Mouse (Mus musculus) ES-E14 (cell line): Measurements from ENCODE around the gene Lrrc52. TPM values are rescaled to one million over a fixed set of nuclear protein-coding genes. Genes with fewer than 3 reads are reported as not detected.

Source experiments
- DNase-seq: peaks from one replicate; pipeline ENCODE4 v3.0.0-alpha.2; 2013; ENCODE audit warnings: low read depth, low spot score
- H3K27ac ChIP-seq: 2 replicates; pipeline ENCODE4 v1.5.1; 2012; ENCODE audit warnings: low read depth, mild to moderate bottlenecking, low read length, moderate library complexity, mixed read lengths; ENCODE audit not compliant: poor library complexity, insufficient read depth, severe bottlenecking
- H3K36me3 ChIP-seq: 2 replicates; pipeline ENCODE4 v1.6.1; 2012; ENCODE audit warnings: mild to moderate bottlenecking, low read length, moderate library complexity, mixed read lengths; ENCODE audit not compliant: control insufficient read depth, poor library complexity, insufficient read depth, severe bottlenecking
- H3K4me1 ChIP-seq, 2 experiments: fragments of 150-350 bp in 1 of 2; sonication (generic) in 1 of 2; 2 replicates each; pipeline ENCODE4 v1.6.1; 2012; ENCODE audit warnings: low read length in 2 of 2, mild to moderate bottlenecking in 1 of 2, mixed read lengths in 1 of 2; ENCODE audit not compliant: control insufficient read depth in 2 of 2, insufficient read depth in 2 of 2, poor library complexity in 1 of 2
- H3K4me3 ChIP-seq, 2 experiments: fragments of 150-350 bp in 1 of 2; sonication (generic) in 1 of 2; 2 replicates each; pipeline ENCODE4 v1.5.1; 2012; ENCODE audit warnings: low read length in 2 of 2, low read depth in 1 of 2, mild to moderate bottlenecking in 1 of 2, mixed read lengths in 1 of 2; ENCODE audit not compliant: insufficient read depth in 1 of 2, poor library complexity in 1 of 2, severe bottlenecking in 1 of 2
- H3K9ac ChIP-seq: 2 replicates; pipeline ENCODE4 v1.6.1; 2012; ENCODE audit warnings: low read depth, mild to moderate bottlenecking, low read length, mixed read lengths; ENCODE audit not compliant: poor library complexity, insufficient read depth, severe bottlenecking
- H3K9me3 ChIP-seq: fragments of 150-350 bp; sonication (generic); 2 replicates; pipeline ENCODE4 v1.6.1; 2012; ENCODE audit warnings: low read depth, mild to moderate bottlenecking, low read length; ENCODE audit not compliant: control insufficient read depth, insufficient read depth
- CHD2 ChIP-seq: IDR thresholded peaks from 2 replicates; pipeline ENCODE4 v1.6.1; 2014; ENCODE audit warnings: mild to moderate bottlenecking, low read depth, low read length, inconsistent platforms
- HCFC1 ChIP-seq: IDR thresholded peaks from 2 replicates; pipeline ENCODE4 v1.6.1; 2012; ENCODE audit warnings: low read length, inconsistent platforms, borderline replicate concordance; ENCODE audit not compliant: insufficient read depth
- MAFK ChIP-seq: IDR thresholded peaks from 2 replicates; pipeline ENCODE4 v1.6.1; 2014; ENCODE audit warnings: mild to moderate bottlenecking, low read depth, low read length, inconsistent platforms; ENCODE audit not compliant: insufficient read depth
- ZC3H11A ChIP-seq: IDR thresholded peaks from 2 replicates; pipeline ENCODE4 v1.6.1; 2012; ENCODE audit warnings: low read depth, mild to moderate bottlenecking, inconsistent platforms, low read length, borderline replicate concordance
- ZNF384 ChIP-seq: IDR thresholded peaks from 2 replicates; pipeline ENCODE4 v1.6.1; 2012; ENCODE audit warnings: low read depth, low read length, inconsistent platforms
- in situ Hi-C, 2 experiments: fragments of 600-800 bp; cut with MboI; formaldehyde crosslinking; loops; one replicate each; pipeline ENCODE4 v1.15.1; 2025; ENCODE audit warnings: low sequenced_read_pairs in 2 of 2, inconsistent platforms in 1 of 2; ENCODE audit not compliant: unreplicated experiment in 2 of 2
- total RNA-seq: library from RNA; depleted of rRNA; stranded (reverse); fragments of 300-350 nt; gene quantifications from 2 replicates; pipeline ENCODE4 v1.2.3, GENCODE M21; 2012

Lrrc52 gene
- total RNA-seq, 1 experiment, result not detected

GRCm38 (mm10) chr1:167486959-167487680 lies 20.5 kb upstream of the Lrrc52 start:
- DNase-seq, result no peak
- Histone ChIP-seq H3K36me3 (no peaks in the 10 kb centered on the region), H3K27ac (no peak overlapping the region), H3K9ac (no peak overlapping the region), H3K4me1 (no peaks in the 10 kb centered on the region), H3K9me3 (no peaks in the 10 kb centered on the region), H3K4me3 (no peak overlapping the region)
- no peak for TF ChIP-seq ZNF384
- no peak for TF ChIP-seq HCFC1
- TF ChIP-seq CHD2, result no peak
- TF ChIP-seq MAFK, result no peak
- no peak for TF ChIP-seq ZC3H11A
- in situ Hi-C loops, result no loop called here

DNA sequence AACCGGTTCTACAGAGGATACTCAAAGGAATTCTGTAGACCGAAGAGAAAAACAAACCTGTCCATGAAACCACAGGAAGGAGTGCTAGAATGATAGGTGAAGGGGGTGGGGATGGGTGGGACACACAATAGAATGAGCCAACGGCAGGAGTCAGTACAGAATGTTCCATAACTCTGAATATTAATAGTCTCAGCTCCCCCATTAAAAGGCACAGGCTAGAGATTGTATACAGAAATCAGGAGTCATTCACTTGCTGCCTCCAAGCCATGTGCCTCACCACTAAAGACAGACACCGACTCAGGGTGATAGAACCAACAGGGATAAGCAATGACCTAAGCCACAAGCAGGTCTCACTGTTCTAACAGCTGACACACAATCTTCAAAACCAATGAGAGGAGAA lies 16.3 kb upstream of the Lrrc52 start:
- in situ Hi-C loops, result no loop called here
- no peaks in the 10 kb centered on the region for H3K36me3 ChIP-seq
- H3K27ac ChIP-seq, result no peak overlapping the region
- H3K4me3 ChIP-seq, result no peak overlapping the region
- no peak for DNase-seq
- no peaks in the 10 kb centered on the region for H3K9me3 ChIP-seq
- no peak overlapping the region for H3K9ac ChIP-seq
- no peaks in the 10 kb centered on the region for H3K4me1 ChIP-seq
- no peak for TF ChIP-seq HCFC1
- no peak for TF ChIP-seq ZC3H11A
- TF ChIP-seq CHD2, result no peak
- no peak for TF ChIP-seq ZNF384

GRCm38 (mm10) chr1:167473585-167473984 lies 7.0 kb upstream of the Lrrc52 start:
- no peak for DNase-seq
- H3K9ac ChIP-seq, result no peak overlapping the region
- no peak for TF ChIP-seq ZNF384
- TF ChIP-seq HCFC1, result no peak
- TF ChIP-seq ZC3H11A, result no peak
- TF ChIP-seq CHD2, result no peak
- no peaks in the 10 kb centered on the region for H3K4me1 ChIP-seq
- H3K4me3 ChIP-seq, result no peak overlapping the region
- H3K9me3 ChIP-seq, result no peaks in the 10 kb centered on the region
- in situ Hi-C loops, result no loop called here
- H3K36me3 ChIP-seq, result no peaks in the 10 kb centered on the region
- H3K27ac ChIP-seq, result no peak overlapping the region

GRCm38 (mm10) chr1:167467916-167468315 lies 1.3 kb upstream of the Lrrc52 start:
- Histone ChIP-seq H3K9ac (no peak overlapping the region), H3K4me1 (peaks cover 0 to 3% of the 10 kb centered on the region in 2 experiments; a peak in 1 of 4 replicates), H3K36me3 (no peaks in the 10 kb centered on the region), H3K9me3 (no peaks in the 10 kb centered on the region), H3K4me3 (no peak overlapping the region), H3K27ac (no peak overlapping the region)
- TF ChIP-seq MAFK (peak; percentile 81), ZNF384 (no peak)
- no peak for DNase-seq
- in situ Hi-C loops, result no loop called here

DNA sequence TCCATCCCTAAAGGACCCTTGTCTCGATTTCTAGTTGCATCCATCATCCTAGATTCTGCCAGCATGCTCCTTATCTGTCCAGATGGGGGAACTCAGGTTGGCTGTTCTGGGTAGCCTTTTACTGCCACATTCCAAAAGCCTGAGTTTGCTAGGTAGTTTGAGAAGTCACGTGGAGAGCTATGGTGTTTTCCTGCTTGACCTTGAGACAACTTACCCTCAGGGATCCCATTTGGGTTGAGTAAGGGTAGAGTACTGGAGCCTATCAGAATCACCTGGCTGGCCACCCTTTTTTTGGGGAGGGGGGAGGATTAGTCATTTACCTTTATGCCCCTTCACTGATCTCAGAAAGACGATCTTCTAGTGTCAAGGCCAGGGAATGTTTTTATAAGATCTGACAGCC lies 9.3 kb downstream of the Lrrc52 start:
- no peak for TF ChIP-seq ZNF384
- TF ChIP-seq HCFC1, result no peak
- H3K4me3 ChIP-seq, result no peak overlapping the region

More for the DNA sequence above, 9.3 kb downstream of the Lrrc52 start:
- no peaks in the 10 kb centered on the region for H3K36me3 ChIP-seq
- in situ Hi-C loops, result no loop called here
- no peak for DNase-seq
- H3K9me3 ChIP-seq, result no peaks in the 10 kb centered on the region
- H3K9ac ChIP-seq, result no peak overlapping the region
- H3K27ac ChIP-seq, result no peak overlapping the region
- no peaks in the 10 kb centered on the region for H3K4me1 ChIP-seq
